Mouse (Mus musculus) erythroblast, adult 5-6 weeks (primary cell): ENCODE results near the gene Zbed5. TPM values are rescaled to one million over a fixed set of nuclear protein-coding genes. Genes with fewer than 3 reads are reported as not detected.
"Not testable (repeated sequence)": the region's sequence is repeated elsewhere in the genome, so short reads cannot be mapped to it uniquely, and the experiment has no call there.

Experiments
- ATAC-seq: replicated peaks from 2 replicates; pipeline ENCODE4 v1.8.0; 2016; ENCODE audit warnings: moderate number of reproducible peaks, mild to moderate bottlenecking, moderate TSS enrichment, inconsistent platforms; ENCODE audit not compliant: poor library complexity, low FRiP score, severe bottlenecking
- total RNA-seq, 2 experiments: library from RNA; stranded (forward) in 1 of 2; stranded (reverse) in 1 of 2; fragments of 150-400 nt in 1 of 2; fragments of 200-764, 138-1000 nt in 1 of 2; gene quantifications; 2 replicates each; pipeline versions ENCODE4 v1.2.3 to v1.2.4; 2015 to 2017; ENCODE audit warnings: low replicate concordance in 2 of 2

The Zbed5 gene
- total RNA-seq, 2 experiments from 2014 or later = 0.68 to 1.3 TPM

GRCm38 (mm10) chr5:129907775-129908174, 12.3 kb downstream of the Zbed5 start:
- ATAC-seq = no peak

GRCm38 (mm10) chr5:129908242-129908965, 12.9 kb downstream of the Zbed5 start, which contains the start of gene Nupr1l:
Gene Nupr1l (plus strand): TSS chr5:129908540.
- ATAC-seq = peak; percentile 94

- ATAC-seq = no peak
Observed at GRCm38 (mm10) chr5:129909147-129909546, 13.6 kb downstream of the Zbed5 start.

GRCm38 (mm10) chr5:129909591-129909990, 14.1 kb downstream of the Zbed5 start:
- no peak for ATAC-seq

GRCm38 (mm10) chr5:129914024-129914423, 18.5 kb downstream of the Zbed5 start:
- ATAC-seq = peak; percentile 63; the same call in 1 of the 2 replicates

GRCm38 (mm10) chr5:129915491-129915890, 20.0 kb downstream of the Zbed5 start:
- not testable (repeated sequence) for ATAC-seq

GRCm38 (mm10) chr5:129918065-129918651, 22.6 kb downstream of the Zbed5 start:
- no peak for ATAC-seq

- ATAC-seq = no peak
Observed at GRCm38 (mm10) chr5:129918752-129919151, 23.2 kb downstream of the Zbed5 start.

- ATAC-seq = no peak
Observed at GRCm38 (mm10) chr5:129919320-129919719, 23.8 kb downstream of the Zbed5 start.

GRCm38 (mm10) chr5:129921972-129922371, 26.4 kb downstream of the Zbed5 start:
- ATAC-seq = no peak

GRCm38 (mm10) chr5:129924820-129925452, 29.4 kb downstream of the Zbed5 start:
- no peak for ATAC-seq

- ATAC-seq = no peak
Observed at GRCm38 (mm10) chr5:129925933-129926332, 30.4 kb downstream of the Zbed5 start.

GRCm38 (mm10) chr5:129929924-129930855, 34.7 kb downstream of the Zbed5 start:
- ATAC-seq = no peak

GRCm38 (mm10) chr5:129936941-129937340, 41.4 kb downstream of the Zbed5 start:
- ATAC-seq = no peak

- ATAC-seq = no peak
Observed at GRCm38 (mm10) chr5:129940281-129940680, 44.8 kb downstream of the Zbed5 start.

GRCm38 (mm10) chr5:129940736-129941494, 45.4 kb downstream of the Zbed5 start:
- ATAC-seq = peak; percentile 41

- ATAC-seq = peak; percentile 84
Observed at GRCm38 (mm10) chr5:129941495-129942045, 46.0 kb downstream of the Zbed5 start, which contains the start of gene Vkorc1l1. Gene Vkorc1l1 (plus strand): TSS chr5:129941970.

GRCm38 (mm10) chr5:129942073-129942939, 46.8 kb downstream of the Zbed5 start:
- ATAC-seq = peak; percentile 17
